Mouse (Mus musculus): ENCODE results near the gene Dlgap1. TPM values are rescaled to one million over a fixed set of nuclear protein-coding genes. Genes with fewer than 3 reads are reported as not detected.
"Not testable (repeated sequence)": the region's sequence is repeated elsewhere in the genome, so short reads cannot be mapped to it uniquely, and the experiment has no call there.

Gene Dlgap1
- polyA plus RNA-seq, 1 experiment from 2014 or later: 34.5 TPM

GRCm38 (mm10) chr17:70810795-70811194, 841.9 kb downstream of the Dlgap1 start:
- Histone ChIP-seq H3K4me1 (ENCODE audit: control insufficient read depth, insufficient read depth, low read length) (no peaks in the 10 kb centered on the region), H3K36me3 (ENCODE audit: control insufficient read depth, insufficient read depth, low read length) (no peaks in the 10 kb centered on the region), H3K27me3 (ENCODE audit: control insufficient read depth, insufficient read depth, low read depth, low read length) (peaks cover 4% of the 10 kb centered on the region; the same call in 1 of the 2 replicates), H3K9me3 (replicated peaks; ENCODE audit: control insufficient read depth, low read length, poor library complexity, severe bottlenecking) (no peaks in the 10 kb centered on the region), H3K27ac (ENCODE audit: low read length) (no peak overlapping the region), H3K9ac (ENCODE audit: low read depth, low read length) (no peak overlapping the region), H3K4me2 (ENCODE audit: low read length) (no peak overlapping the region), H3K4me3 (ENCODE audit: low read depth, low read length) (no peak overlapping the region)
- 91% methylated on average over 5 of the region's 5 CpGs for WGBS
- ATAC-seq: no peak

- Histone ChIP-seq H3K4me3 (ENCODE audit: low read depth, low read length) (no peak overlapping the region), H3K27ac (ENCODE audit: low read length) (no peak overlapping the region), H3K9ac (ENCODE audit: low read depth, low read length) (no peak overlapping the region), H3K4me2 (ENCODE audit: low read length) (no peak overlapping the region), H3K36me3 (ENCODE audit: control insufficient read depth, insufficient read depth, low read length) (no peaks in the 10 kb centered on the region), H3K9me3 (replicated peaks; ENCODE audit: control insufficient read depth, low read length, poor library complexity, severe bottlenecking) (no peaks in the 10 kb centered on the region), H3K27me3 (ENCODE audit: control insufficient read depth, insufficient read depth, low read depth, low read length) (peaks cover 20% of the 10 kb centered on the region), H3K4me1 (ENCODE audit: control insufficient read depth, insufficient read depth, low read length) (peaks cover 4% of the 10 kb centered on the region; the same call in 1 of the 2 replicates)
- 39% methylated on average over 8 of the region's 8 CpGs for WGBS
- no peak for ATAC-seq
Observed at GRCm38 (mm10) chr17:70815001-70815400, 846.1 kb downstream of the Dlgap1 start.

- peaks cover 23% of the 10 kb centered on the region for H3K27me3 ChIP-seq (ENCODE audit: control insufficient read depth, insufficient read depth, low read depth, low read length)
- H3K27ac ChIP-seq (ENCODE audit: low read length): no peak overlapping the region
- under 1% methylated on average over 51 of the region's 51 CpGs for WGBS
- peak overlapping the region; percentile 52 for H3K4me3 ChIP-seq (ENCODE audit: low read depth, low read length)
- no peaks in the 10 kb centered on the region for H3K9me3 ChIP-seq (replicated peaks; ENCODE audit: control insufficient read depth, low read length, poor library complexity, severe bottlenecking)
- H3K9ac ChIP-seq (ENCODE audit: low read depth, low read length): peak overlapping the region; percentile 67
- H3K36me3 ChIP-seq (ENCODE audit: control insufficient read depth, insufficient read depth, low read length): no peaks in the 10 kb centered on the region
- H3K4me1 ChIP-seq (ENCODE audit: control insufficient read depth, insufficient read depth, low read length): peaks cover 4% of the 10 kb centered on the region; the same call in 1 of the 2 replicates
- peak overlapping the region; percentile 88 for H3K4me2 ChIP-seq (ENCODE audit: low read length)
- ATAC-seq: peak; percentile 77
Observed at GRCm38 (mm10) chr17:70817862-70818451, 849.1 kb downstream of the Dlgap1 start.

DNA sequence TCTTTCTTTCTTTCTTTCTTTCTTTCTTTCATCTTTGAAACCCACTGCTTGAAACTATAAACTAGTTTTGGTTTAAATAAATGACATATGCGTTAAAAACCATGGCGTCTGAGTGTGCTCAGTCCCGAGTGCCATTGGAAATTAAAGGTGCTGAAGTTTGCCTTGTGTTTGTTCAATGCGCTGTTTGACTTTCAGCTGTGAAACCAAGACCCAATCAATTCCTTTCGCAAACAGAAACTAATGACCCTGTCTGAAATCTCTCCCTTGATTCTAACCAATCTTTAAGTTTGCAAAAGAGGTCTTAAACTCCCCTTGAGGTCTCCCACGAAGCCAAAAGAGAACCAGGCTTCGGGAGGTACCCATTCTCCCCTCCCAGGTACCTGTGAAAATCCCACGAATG, 854.2 kb downstream of the Dlgap1 start:
- Histone ChIP-seq H3K9ac (ENCODE audit: low read depth, low read length) (no peak overlapping the region), H3K4me3 (ENCODE audit: low read depth, low read length) (no peak overlapping the region), H3K36me3 (ENCODE audit: control insufficient read depth, insufficient read depth, low read length) (no peaks in the 10 kb centered on the region), H3K9me3 (replicated peaks; ENCODE audit: control insufficient read depth, low read length, poor library complexity, severe bottlenecking) (no peaks in the 10 kb centered on the region), H3K4me1 (ENCODE audit: control insufficient read depth, insufficient read depth, low read length) (no peaks in the 10 kb centered on the region; the same call in 1 of the 2 replicates), H3K27me3 (ENCODE audit: control insufficient read depth, insufficient read depth, low read depth, low read length) (peaks cover 13% of the 10 kb centered on the region), H3K4me2 (ENCODE audit: low read length) (no peak overlapping the region), H3K27ac (ENCODE audit: low read length) (no peak overlapping the region)
- no peak for ATAC-seq
- 86% methylated on average over 8 of the region's 8 CpGs for WGBS

DNA sequence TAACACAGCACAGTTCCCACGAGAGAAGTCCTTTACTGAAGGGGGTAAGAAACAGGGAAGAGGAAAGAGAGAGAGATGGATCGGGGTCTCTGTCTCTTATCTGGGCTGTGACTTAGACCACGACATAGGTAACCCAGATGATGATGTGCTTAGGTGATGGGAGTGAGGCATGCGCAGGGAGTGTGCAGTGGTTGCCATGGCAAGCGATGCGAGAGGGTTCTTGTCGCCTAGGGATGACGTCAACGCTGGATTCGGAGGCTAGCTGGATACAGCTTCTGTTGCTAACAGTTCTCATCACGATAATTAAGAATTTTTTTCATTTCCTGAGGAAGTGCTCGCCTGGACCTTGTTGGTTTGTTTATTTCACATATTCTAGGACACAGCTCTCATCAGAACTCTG, 857.4 kb downstream of the Dlgap1 start:
- no peak overlapping the region for H3K4me3 ChIP-seq (ENCODE audit: low read depth, low read length)

GRCm38 (mm10) chr17:70827463-70828179, 858.7 kb downstream of the Dlgap1 start:
- H3K4me3 ChIP-seq (ENCODE audit: low read depth, low read length); H3K36me3 ChIP-seq (ENCODE audit: control insufficient read depth, insufficient read depth, low read length): not testable (repeated sequence)
- 84% methylated on average over 11 of the region's 11 CpGs for WGBS

More for the DNA sequence above, 857.4 kb downstream of the Dlgap1 start:
- no peak for ATAC-seq
- Histone ChIP-seq H3K9ac (ENCODE audit: low read depth, low read length) (no peak overlapping the region), H3K27me3 (ENCODE audit: control insufficient read depth, insufficient read depth, low read depth, low read length) (no peaks in the 10 kb centered on the region), H3K9me3 (replicated peaks; ENCODE audit: control insufficient read depth, low read length, poor library complexity, severe bottlenecking) (no peaks in the 10 kb centered on the region), H3K27ac (ENCODE audit: low read length) (no peak overlapping the region), H3K36me3 (ENCODE audit: control insufficient read depth, insufficient read depth, low read length) (no peaks in the 10 kb centered on the region), H3K4me1 (ENCODE audit: control insufficient read depth, insufficient read depth, low read length) (no peaks in the 10 kb centered on the region), H3K4me2 (ENCODE audit: low read length) (no peak overlapping the region)
- 84% methylated on average over 12 of the region's 12 CpGs for WGBS

GRCm38 (mm10) chr17:70828180-70828528, 859.3 kb downstream of the Dlgap1 start:
- no peak overlapping the region for H3K27ac ChIP-seq (ENCODE audit: low read length)
- no peak overlapping the region for H3K9ac ChIP-seq (ENCODE audit: low read depth, low read length)
- H3K4me1 ChIP-seq (ENCODE audit: control insufficient read depth, insufficient read depth, low read length): no peaks in the 10 kb centered on the region
- no peaks in the 10 kb centered on the region for H3K9me3 ChIP-seq (replicated peaks; ENCODE audit: control insufficient read depth, low read length, poor library complexity, severe bottlenecking)
- H3K4me3 ChIP-seq (ENCODE audit: low read depth, low read length): no peak overlapping the region
- no peak overlapping the region for H3K4me2 ChIP-seq (ENCODE audit: low read length)
- no peaks in the 10 kb centered on the region for H3K27me3 ChIP-seq (ENCODE audit: control insufficient read depth, insufficient read depth, low read depth, low read length)
- 61% methylated on average over 4 of the region's 4 CpGs for WGBS
- H3K36me3 ChIP-seq (ENCODE audit: control insufficient read depth, insufficient read depth, low read length): no peaks in the 10 kb centered on the region
- no peak for ATAC-seq

More at GRCm38 (mm10) chr17:70827463-70828179, 858.7 kb downstream of the Dlgap1 start:
- H3K4me2 ChIP-seq (ENCODE audit: low read length); ATAC-seq; H3K9ac ChIP-seq (ENCODE audit: low read depth, low read length); H3K9me3 ChIP-seq (replicated peaks; ENCODE audit: control insufficient read depth, low read length, poor library complexity, severe bottlenecking); H3K27me3 ChIP-seq (ENCODE audit: control insufficient read depth, insufficient read depth, low read depth, low read length); H3K27ac ChIP-seq (ENCODE audit: low read length); H3K4me1 ChIP-seq (ENCODE audit: control insufficient read depth, insufficient read depth, low read length): not testable (repeated sequence)

- no peak overlapping the region for H3K27ac ChIP-seq (ENCODE audit: low read length)
- H3K27me3 ChIP-seq (ENCODE audit: control insufficient read depth, insufficient read depth, low read depth, low read length): no peaks in the 10 kb centered on the region
- no peaks in the 10 kb centered on the region for H3K4me1 ChIP-seq (ENCODE audit: control insufficient read depth, insufficient read depth, low read length)
- no peak overlapping the region for H3K4me3 ChIP-seq (ENCODE audit: low read depth, low read length)
- H3K9ac ChIP-seq (ENCODE audit: low read depth, low read length): no peak overlapping the region
- no peak overlapping the region for H3K4me2 ChIP-seq (ENCODE audit: low read length)
- 83% methylated on average over 2 of the region's 2 CpGs for WGBS
- no peaks in the 10 kb centered on the region for H3K9me3 ChIP-seq (replicated peaks; ENCODE audit: control insufficient read depth, low read length, poor library complexity, severe bottlenecking)
- ATAC-seq: no peak
- H3K36me3 ChIP-seq (ENCODE audit: control insufficient read depth, insufficient read depth, low read length): no peaks in the 10 kb centered on the region
Observed at GRCm38 (mm10) chr17:70828569-70828968, 859.7 kb downstream of the Dlgap1 start.

- Histone ChIP-seq H3K36me3 (ENCODE audit: control insufficient read depth, insufficient read depth, low read length) (no peaks in the 10 kb centered on the region), H3K9ac (ENCODE audit: low read depth, low read length) (no peak overlapping the region), H3K27ac (ENCODE audit: low read length) (no peak overlapping the region), H3K4me3 (ENCODE audit: low read depth, low read length) (no peak overlapping the region), H3K4me2 (ENCODE audit: low read length) (no peak overlapping the region), H3K4me1 (ENCODE audit: control insufficient read depth, insufficient read depth, low read length) (no peaks in the 10 kb centered on the region; the same call in 1 of the 2 replicates), H3K9me3 (replicated peaks; ENCODE audit: control insufficient read depth, low read length, poor library complexity, severe bottlenecking) (no peaks in the 10 kb centered on the region), H3K27me3 (ENCODE audit: control insufficient read depth, insufficient read depth, low read depth, low read length) (no peaks in the 10 kb centered on the region)
- 84% methylated on average over 6 of the region's 6 CpGs for WGBS
- ATAC-seq: no peak
Observed at GRCm38 (mm10) chr17:70829217-70829616, 860.3 kb downstream of the Dlgap1 start.
